In genomic region chr2:34566601-34567000, GRCm38 (mm10) we compare ENCODE assay signal across 16 mouse cellular contexts.
"Had no signal": no experiment of that assay in that cellular context is flagged by ENCODE, and none has a peak within 500 bp of the region (broad histone marks: within the 10 kb centered on the region; RNA-seq: fewer than 3 reads in every experiment).

No protein-coding gene starts in this region.

- H3K27ac ChIP-seq: midbrain, embryonic 10.5 days; midbrain, embryonic 12.5 days; neural tube, embryonic 13.5 days; neural tube, embryonic 15.5 days had no signal

- H3K9me3 ChIP-seq: midbrain, embryonic 10.5 days; midbrain, embryonic 12.5 days; neural tube, embryonic 13.5 days; neural tube, embryonic 15.5 days had no signal

- ATAC-seq: midbrain, embryonic 16.5 days had no signal

- H3K4me3 ChIP-seq: midbrain, embryonic 10.5 days; midbrain, embryonic 12.5 days; myocyte; neural tube, embryonic 13.5 days; neural tube, embryonic 15.5 days had no signal

- H3K9ac ChIP-seq: lung, embryonic 14.5 days; midbrain, embryonic 12.5 days; neural tube, embryonic 13.5 days; neural tube, embryonic 15.5 days had no signal

- H3K4me2 ChIP-seq: lung, embryonic 14.5 days; midbrain, embryonic 12.5 days; neural tube, embryonic 13.5 days; neural tube, embryonic 15.5 days had no signal

- H3K27me3 ChIP-seq: neural tube, embryonic 15.5 days had no signal

- H3K36me3 ChIP-seq: midbrain, embryonic 12.5 days; neural tube, embryonic 13.5 days; neural tube, embryonic 15.5 days had no signal

- DNase-seq: lung, embryonic 14.5 days; lung, postnatal 10 days; lung, postnatal 4 days; midbrain, embryonic 14.5 days; retina, postnatal 1 day; right cerebral cortex, adult 18-20 months; right cerebral cortex, postnatal 25 days; thymus, adult 18-20 months; thymus, postnatal 14 days; thymus, postnatal 36 days had no signal
